Mouse (Mus musculus) activated CD4-positive, CD25-positive, alpha-beta regulatory T cell, adult 4 months (primary cell): ENCODE results near the gene Npm1. TPM values are rescaled to one million over a fixed set of nuclear protein-coding genes. Genes with fewer than 3 reads are reported as not detected.

Experiments
- ATAC-seq: one replicate; pipeline ENCODE4 v1.8.0; 2017
- polyA plus RNA-seq, 2 experiments: library from polyadenylated mRNA; unstranded; fragments of 100-300 nt; shearing (Covaris generic); gene quantifications; one replicate each; pipeline ENCODE4 v1.2.1; 2017

The Npm1 gene
- polyA plus RNA-seq, 2 experiments from 2014 or later: 1,545 to 1,596 TPM

GRCm38 (mm10) chr11:33145201-33146142 is 17.5 kb downstream of the Npm1 start:
- no peak for ATAC-seq

GRCm38 (mm10) chr11:33143906-33144305 is 19.1 kb downstream of the Npm1 start:
- ATAC-seq: no peak

- ATAC-seq: no peak
These were observed 20.2 kb downstream of the Npm1 start for GRCm38 (mm10) chr11:33142801-33143200.

GRCm38 (mm10) chr11:33140111-33140460 is 22.9 kb downstream of the Npm1 start:
- no peak for ATAC-seq

- ATAC-seq: no peak
These were observed 23.4 kb downstream of the Npm1 start for GRCm38 (mm10) chr11:33139458-33140110.

DNA sequence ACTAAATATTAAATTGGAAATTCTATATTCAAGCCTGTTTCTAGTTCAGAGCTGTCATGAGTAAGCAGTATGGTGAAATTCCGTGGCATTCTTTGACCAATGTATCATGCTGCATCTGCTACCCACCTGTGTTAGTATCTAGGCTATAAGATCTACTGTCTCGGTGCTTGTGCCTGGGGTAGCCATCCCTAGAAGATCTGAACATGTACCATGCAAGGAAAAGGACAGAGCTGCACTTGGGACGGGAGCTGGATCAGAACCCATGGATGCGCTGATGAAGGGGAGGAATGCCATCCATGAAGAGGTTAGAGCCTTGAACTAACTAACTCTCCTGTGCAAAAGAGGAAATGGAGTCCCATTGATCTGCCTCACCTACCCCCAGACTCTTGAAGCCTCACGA is 24.3 kb downstream of the Npm1 start:
- ATAC-seq: no peak

DNA sequence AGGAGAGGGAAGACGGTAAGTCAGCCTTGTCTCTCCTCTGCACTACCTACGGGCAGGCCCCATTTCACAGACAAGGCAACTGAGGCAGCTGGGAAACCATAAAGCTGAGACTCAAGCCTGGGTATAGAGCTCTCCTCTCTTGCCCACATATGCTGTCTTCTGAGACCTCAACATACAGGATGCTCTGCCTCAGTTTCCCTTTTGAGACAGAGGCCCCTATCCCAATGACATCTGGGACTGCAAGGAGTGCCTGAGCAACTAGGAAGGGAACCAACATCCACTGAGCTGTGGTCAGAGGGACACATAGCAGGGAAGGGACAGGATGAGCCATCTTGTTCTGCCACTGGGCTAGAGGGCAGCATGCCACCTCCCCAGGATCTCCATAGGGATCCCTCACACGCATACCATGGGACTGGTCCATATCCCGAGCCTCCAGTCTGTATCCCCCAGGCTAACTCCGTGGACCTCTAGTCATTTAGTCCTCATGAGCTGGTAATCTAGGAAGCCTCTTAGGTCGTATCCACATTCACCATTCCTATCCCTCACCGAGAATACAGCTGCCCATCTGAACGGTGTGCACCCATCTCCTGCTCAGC is 28.5 kb downstream of the Npm1 start:
- ATAC-seq: no peak

- no peak for ATAC-seq
These were observed 30.2 kb downstream of the Npm1 start for GRCm38 (mm10) chr11:33132619-33133338.

DNA sequence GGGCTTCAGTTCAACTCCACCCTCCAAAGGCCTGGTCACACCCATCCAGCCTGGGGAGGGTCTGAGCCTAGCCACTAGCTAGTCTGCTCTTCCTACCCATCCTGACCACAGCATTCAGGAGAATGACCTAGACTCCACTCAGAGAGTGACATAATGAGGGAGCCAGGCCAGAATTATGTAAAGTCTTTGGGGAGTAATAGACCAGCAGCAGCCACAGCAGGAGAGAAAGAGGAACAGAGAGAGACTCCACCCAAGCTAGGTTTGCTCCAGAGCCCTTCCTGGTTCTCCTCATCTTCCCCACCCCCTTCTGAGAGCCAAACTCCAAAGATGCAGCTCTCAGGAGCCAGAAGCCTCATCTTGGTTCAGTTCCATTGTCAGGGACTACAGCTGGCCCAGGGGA is 35.9 kb downstream of the Npm1 start:
- ATAC-seq: no peak

DNA sequence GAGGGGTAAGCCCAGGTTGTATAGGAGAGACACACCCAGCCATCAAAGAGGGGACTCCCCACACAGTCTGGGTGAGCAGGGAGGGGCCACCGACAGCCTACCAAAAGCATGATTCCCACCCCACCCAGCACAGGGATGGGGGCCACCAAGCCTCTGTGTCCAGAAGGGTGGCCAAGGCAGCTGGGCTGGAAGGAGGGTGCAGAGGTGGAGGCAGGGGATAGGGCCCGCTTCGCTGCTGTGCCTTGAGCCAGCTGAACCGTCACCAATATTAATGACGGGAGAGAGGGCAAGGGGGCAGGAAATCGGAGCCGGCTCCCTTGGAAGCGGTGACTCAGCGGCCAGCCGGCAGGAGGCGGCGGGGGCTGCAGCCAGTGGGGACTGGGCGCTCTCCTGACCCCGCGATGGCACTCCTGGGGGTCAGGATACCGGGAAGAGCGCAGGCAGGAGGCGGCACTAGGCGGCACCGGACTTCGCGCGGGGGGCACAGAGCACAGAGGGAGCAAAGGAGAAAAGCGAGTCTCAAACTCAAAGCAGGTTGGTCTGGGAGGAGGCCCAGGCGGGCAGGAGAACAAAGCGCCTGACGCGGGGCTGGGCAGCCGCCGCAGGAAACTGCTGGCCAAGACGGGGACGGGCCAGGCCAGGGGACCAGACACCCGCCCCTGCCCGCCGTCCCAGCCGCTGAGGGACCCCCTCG is 40.3 kb downstream of the Npm1 start:
- no peak for ATAC-seq

- ATAC-seq: no peak
These were observed 43.5 kb downstream of the Npm1 start for GRCm38 (mm10) chr11:33119556-33119955.

- no peak for ATAC-seq
These were observed 43.9 kb downstream of the Npm1 start for GRCm38 (mm10) chr11:33119116-33119515.

GRCm38 (mm10) chr11:33118480-33118879 is 44.5 kb downstream of the Npm1 start:
- ATAC-seq: no peak

GRCm38 (mm10) chr11:33115796-33116195 is 47.2 kb downstream of the Npm1 start:
- ATAC-seq: no peak

DNA sequence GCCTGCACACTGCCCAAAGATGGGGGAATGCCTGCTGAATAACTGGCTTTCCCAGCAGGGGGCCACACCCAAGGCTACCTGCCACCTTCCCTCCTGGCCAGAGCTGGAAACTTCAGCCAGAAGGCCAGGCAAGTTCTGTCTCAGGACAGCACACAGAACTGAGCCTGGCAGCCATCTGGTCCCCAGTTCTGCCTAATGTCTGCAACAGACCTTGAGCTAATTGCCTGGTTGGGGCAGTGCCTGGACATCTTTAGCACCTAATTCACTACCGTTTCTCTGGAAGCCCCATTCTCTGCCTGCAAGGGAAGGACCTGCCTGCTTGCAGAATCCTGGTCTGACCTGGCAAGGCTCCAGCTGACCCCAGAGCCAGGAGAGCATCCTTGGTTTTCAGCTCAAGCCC is 50.6 kb downstream of the Npm1 start:
- no peak for ATAC-seq

DNA sequence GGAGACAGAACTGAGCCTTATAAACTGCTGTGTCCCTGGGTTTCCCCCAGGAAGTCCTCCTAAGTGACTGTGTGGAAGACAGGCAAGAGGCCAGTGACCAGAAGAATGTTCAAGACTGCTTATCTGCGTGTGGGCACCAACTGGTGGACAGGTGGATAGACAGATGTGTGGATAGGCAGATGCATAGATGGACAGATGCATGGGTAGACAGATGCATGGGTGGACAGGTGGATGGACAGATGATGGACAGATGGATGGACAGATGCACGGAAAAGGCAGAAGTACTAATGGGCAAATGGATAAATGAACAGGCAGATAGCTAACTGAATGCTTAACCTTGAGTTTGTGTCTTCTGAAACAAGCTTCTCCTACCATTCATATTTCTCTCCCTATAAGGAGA is 52.9 kb downstream of the Npm1 start:
- ATAC-seq: no peak

DNA sequence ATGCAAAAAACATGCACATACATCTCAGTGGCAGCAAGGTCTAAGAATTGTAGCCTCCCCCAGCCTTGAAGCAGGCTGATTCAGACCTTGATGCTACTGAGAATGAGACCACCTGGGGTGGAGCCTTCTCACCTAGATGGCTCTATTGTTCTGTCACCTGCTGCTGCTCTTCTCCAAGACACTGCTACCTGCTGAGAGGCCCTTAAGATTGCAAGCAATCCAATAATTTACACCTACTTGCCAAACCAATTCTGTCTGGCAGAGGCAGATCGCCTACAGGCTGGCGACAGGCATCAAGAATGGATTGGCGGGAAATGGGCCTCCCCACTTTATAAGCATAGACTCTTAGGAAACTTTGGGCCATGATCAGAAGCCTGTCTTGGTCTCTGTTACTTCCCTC is 55.5 kb downstream of the Npm1 start:
- no peak for ATAC-seq

- no peak for ATAC-seq
These were observed 58.1 kb downstream of the Npm1 start for GRCm38 (mm10) chr11:33104911-33105316.

DNA sequence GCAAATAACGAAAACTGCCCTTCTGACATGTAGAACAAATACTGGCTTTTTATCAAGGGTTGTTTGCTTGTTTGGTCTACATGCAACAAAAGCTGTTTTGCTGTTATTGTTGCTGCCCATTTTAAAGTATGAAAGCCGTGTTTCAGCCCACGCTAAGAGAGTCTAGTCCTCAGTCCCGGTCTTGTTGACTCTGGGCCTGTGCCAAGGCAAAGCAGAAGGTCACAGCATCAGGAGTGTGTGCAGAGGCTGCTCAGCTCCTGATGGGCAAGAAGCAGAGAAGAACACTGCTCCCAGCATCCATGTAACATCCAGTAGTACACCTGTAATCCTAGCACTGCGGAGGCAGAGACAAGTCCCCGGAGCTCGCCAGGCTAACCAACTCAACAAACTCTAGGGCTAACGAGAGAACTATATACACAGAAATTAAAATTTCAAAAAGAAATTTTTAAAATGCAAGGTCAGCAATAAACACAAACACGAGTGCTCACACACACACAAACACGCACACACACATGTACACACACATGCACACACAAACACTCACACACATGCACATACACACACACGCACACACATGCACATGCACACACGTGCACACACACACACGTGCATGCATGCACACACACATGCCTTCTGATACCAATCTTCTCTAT is 59.6 kb downstream of the Npm1 start:
- ATAC-seq: no peak
